Mouse (Mus musculus): Measurements from ENCODE around the gene Lipe.

The Lipe gene

GRCm38 (mm10) chr7:25385850-25386555 is 12.5 kb downstream of the Lipe start:
- DNase-seq (ENCODE audit: low read depth) = peak; percentile 56

- DNase-seq (ENCODE audit: low read depth) = no peak
These were observed 13.3 kb downstream of the Lipe start for GRCm38 (mm10) chr7:25385259-25385658.

GRCm38 (mm10) chr7:25384818-25385217 is 13.7 kb downstream of the Lipe start:
- no peak for DNase-seq (ENCODE audit: low read depth)

GRCm38 (mm10) chr7:25384318-25384717 is 14.2 kb downstream of the Lipe start:
- DNase-seq (ENCODE audit: low read depth) = no peak

- no peak for DNase-seq (ENCODE audit: low read depth)
These were observed 14.6 kb downstream of the Lipe start for GRCm38 (mm10) chr7:25383891-25384290.

- DNase-seq (ENCODE audit: low read depth) = no peak
These were observed 15.1 kb downstream of the Lipe start for GRCm38 (mm10) chr7:25383385-25383784.

- no peak for DNase-seq (ENCODE audit: low read depth)
These were observed 16.0 kb downstream of the Lipe start for GRCm38 (mm10) chr7:25382541-25382940.

- no peak for DNase-seq (ENCODE audit: low read depth)
These were observed 17.2 kb downstream of the Lipe start for GRCm38 (mm10) chr7:25381284-25381680.

GRCm38 (mm10) chr7:25380392-25381283 is 17.9 kb downstream of the Lipe start:
- peak; percentile 37 for DNase-seq (ENCODE audit: low read depth)

- no peak for DNase-seq (ENCODE audit: low read depth)
These were observed 18.8 kb downstream of the Lipe start for GRCm38 (mm10) chr7:25379551-25380351.

GRCm38 (mm10) chr7:25378181-25379100 is 20.1 kb downstream of the Lipe start:
- no peak for DNase-seq (ENCODE audit: low read depth)

GRCm38 (mm10) chr7:25377100-25377700 is 21.3 kb downstream of the Lipe start:
- DNase-seq (ENCODE audit: low read depth) = no peak

GRCm38 (mm10) chr7:25376556-25376955 is 22.0 kb downstream of the Lipe start:
- peak; percentile 70 for DNase-seq (ENCODE audit: low read depth)

- no peak for DNase-seq (ENCODE audit: low read depth)
These were observed 26.1 kb downstream of the Lipe start for GRCm38 (mm10) chr7:25372441-25372840.

GRCm38 (mm10) chr7:25369058-25369749 is 29.3 kb downstream of the Lipe start, which contains the start of gene Cnfn:
Gene Cnfn, minus strand, starts transcription at chr7:25369724.
- DNase-seq (ENCODE audit: low read depth) = no peak

- no peak for DNase-seq (ENCODE audit: low read depth)
These were observed 30.2 kb downstream of the Lipe start for GRCm38 (mm10) chr7:25368333-25368732.

- no peak for DNase-seq (ENCODE audit: low read depth)
These were observed 30.7 kb downstream of the Lipe start for GRCm38 (mm10) chr7:25367632-25368293.

GRCm38 (mm10) chr7:25365937-25366625 is 32.4 kb downstream of the Lipe start:
- DNase-seq (ENCODE audit: low read depth) = no peak

- no peak for DNase-seq (ENCODE audit: low read depth)
These were observed 34.9 kb downstream of the Lipe start for GRCm38 (mm10) chr7:25363632-25364031.
